Mouse (Mus musculus) kidney, adult 18-20 months (tissue): ENCODE data around the gene Clcf1.

ENCODE experiments used
- DNase-seq: peaks from one replicate; pipeline ENCODE4 v3.0.0; 2021

Gene Clcf1

DNA sequence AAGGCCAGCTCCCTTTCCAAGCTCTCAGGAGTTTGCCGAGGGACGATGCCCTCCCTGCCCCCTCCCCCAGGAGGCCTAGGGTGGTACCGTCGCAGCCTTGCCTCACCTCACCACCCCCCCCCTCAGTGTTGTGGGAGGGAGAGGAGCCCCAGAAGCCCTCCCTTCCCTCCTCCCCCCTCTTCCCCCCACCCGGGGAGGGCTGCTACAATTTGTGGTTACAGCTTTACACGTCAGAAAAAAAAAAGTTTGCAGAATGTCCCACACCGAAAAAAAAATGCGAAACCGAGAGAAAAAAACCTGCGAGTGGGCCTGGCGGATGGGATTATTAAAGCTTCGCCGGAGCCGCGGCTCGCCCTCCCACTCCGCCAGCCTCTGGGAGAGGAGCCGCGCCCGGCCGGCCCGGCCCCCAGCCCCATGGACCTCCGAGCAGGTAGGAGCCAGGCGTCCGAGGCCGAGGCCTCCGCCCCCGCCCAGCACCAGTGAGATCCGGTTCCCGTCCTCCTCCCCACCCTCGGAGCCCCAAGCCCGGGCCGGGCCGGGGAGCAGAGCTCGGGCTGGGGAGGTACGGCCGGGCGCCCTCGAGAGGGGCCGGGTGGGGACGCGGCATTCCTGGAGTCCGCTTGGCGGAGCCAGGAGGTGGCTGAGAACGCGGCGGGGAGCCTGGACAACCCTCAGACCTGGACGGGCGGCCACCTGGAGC is at the start of gene Clcf1, which contains the start of gene AC109138.7:
TSS of gene Clcf1 (plus strand) at position 168 of the 700 bp plus-strand sequence.
TSS of gene AC109138.7 (plus strand) at position 287 of the 700 bp plus-strand sequence.
- DNase-seq: peak; percentile 63

- DNase-seq: no peak
Measured at GRCm38 (mm10) chr19:4164721-4165120, 49.3 kb upstream of the Clcf1 start.

DNA sequence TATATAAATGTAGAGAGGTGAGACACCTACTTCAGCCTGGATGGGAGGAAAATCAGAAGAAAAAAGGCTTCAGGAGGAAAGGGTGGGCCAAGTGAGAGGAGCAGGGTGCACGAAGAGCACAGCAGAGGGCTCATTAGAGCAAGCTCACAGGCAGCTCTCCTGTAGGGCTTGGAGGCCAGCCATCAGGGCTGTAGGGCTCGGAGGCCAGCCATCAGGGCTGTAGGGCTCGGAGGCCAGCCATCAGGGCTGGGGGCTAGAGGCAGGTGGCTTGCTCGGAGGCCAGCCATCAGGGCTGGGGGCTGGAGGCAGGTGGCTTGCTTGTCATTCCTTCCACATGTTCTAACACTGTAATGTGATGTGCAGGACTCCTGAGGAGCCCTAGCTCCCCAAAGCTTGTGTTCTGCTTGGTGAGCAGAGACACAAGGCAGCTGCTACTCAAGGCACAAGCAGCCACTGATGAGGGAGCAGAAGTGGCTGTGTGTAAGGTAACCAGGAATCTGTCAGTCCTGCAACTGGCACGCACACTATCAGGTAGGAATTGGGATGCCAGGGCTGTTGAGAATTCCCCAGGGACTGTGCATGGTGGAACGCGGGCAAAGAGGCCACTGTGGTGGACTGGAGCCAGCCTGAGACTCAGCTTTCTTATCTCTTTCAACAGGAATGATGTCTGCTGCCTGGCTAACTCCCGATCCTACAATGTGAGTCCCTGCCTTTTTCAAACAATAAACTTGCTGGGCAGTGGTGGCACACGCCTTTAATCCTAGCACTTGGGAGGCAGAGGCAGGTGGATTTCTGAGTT is 47.2 kb upstream of the Clcf1 start:
- no peak for DNase-seq

DNA sequence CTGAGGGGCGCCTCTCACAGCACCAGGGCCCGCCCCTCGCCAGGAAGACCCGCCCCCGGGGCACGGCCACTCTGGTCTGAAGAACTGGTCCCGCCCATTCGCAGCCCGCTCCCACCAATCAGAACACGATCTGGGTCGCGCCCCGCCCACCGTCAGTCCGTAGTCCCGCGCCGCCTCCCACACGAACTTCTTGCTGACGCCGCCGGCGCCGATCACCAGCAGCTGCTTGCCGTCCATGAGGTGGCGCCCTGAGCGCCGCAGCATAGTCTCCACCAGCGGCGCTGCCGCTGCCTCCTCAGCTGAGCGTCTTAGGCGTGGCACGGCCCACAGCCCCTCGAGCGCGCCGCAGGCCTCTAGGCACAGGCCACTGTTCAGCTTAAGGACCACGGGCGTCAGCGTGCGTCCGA is 44.7 kb upstream of the Clcf1 start:
- peak; percentile 100 for DNase-seq

- DNase-seq: no peak
Measured at GRCm38 (mm10) chr19:4169810-4170209, 44.2 kb upstream of the Clcf1 start.

- no peak for DNase-seq
Measured at GRCm38 (mm10) chr19:4170723-4171392, 43.2 kb upstream of the Clcf1 start.

DNA sequence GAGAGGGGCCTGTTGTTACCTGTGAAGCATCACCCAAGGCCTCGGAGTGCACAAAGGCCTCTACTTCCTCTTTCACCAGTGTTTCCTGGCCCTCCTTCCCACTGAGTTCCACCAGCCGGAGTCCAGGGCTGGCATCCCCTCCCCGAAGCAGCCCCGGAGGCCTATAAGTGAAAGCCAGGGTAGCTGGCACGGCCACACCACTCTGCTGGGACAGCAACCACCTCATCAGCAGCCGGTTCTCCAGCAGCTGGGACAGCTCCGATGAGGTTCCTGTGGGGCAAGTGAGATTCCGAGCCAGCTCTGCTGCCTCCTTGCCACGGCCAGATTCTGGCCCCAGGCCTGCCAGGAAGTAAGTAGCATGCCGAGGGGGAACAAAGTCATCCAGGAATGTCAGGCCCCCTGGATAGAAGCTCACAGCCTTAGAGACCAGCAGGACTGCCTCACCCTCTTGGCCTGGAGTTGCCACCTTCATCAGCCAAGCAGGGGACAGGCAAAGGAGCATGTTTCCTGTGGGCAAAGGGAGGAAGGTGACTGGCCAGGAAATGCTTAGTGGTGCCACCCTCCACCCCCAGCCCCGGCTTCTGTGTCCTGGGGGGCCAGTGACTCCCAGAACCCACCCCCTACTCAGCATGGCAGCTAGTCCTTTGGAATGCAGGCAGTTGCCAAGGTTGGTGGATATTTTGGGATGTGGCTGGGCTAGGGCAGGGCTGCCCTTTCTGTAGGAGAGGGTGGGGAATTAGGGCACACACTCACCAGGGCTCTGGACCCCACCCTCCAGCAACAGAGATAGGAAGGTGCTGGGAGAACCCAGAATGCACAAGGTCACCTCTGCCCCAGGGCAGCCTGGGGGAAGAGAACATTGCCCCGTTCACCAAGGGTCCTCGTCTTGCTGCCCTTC is 42.4 kb upstream of the Clcf1 start:
- no peak for DNase-seq

- no peak for DNase-seq
Measured at GRCm38 (mm10) chr19:4172925-4173324, 41.1 kb upstream of the Clcf1 start.

GRCm38 (mm10) chr19:4175368-4175947 is 38.6 kb upstream of the Clcf1 start, which contains the start of gene Carns1:
Gene Carns1 (minus strand): TSS chr19:4175479.
- DNase-seq: no peak

DNA sequence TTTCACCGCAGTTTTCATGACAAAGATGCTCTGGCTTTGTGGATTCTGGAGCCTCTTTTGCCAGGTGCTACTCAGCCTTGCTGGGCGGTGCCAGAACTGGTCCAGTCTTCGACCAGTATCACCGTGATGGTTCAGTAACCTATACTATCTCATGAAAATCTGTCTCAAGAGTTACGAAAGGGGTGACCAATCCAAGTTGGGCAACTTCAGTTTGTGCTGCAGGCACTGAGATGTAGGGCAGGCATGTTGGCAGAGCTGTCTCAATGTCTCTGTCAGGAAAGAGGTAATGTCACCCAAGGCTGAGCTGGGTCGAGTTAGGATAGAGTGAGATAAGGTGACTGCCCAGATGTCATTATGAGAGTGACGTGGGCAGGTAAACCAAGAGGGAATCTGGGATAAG is 33.6 kb upstream of the Clcf1 start:
- DNase-seq: no peak

DNA sequence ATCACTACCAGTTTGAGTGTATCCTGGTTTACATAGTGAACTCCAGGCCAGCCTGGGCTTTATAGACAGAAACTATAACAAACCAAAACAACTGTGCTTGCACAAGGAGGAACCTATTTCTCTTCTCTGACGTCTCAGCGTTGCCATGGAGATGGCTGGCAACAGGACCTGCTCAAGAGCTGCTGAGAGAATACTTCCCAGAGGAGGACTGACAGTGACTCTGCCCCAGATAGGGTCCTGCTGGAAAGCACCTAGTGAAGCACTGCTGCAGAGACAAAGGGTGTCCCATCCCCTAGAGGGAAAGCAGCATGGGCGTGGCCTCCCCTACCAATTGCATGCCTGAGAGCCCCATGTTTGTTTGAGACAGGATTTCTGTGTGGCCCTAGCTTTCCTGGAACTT is 32.1 kb upstream of the Clcf1 start:
- no peak for DNase-seq

DNA sequence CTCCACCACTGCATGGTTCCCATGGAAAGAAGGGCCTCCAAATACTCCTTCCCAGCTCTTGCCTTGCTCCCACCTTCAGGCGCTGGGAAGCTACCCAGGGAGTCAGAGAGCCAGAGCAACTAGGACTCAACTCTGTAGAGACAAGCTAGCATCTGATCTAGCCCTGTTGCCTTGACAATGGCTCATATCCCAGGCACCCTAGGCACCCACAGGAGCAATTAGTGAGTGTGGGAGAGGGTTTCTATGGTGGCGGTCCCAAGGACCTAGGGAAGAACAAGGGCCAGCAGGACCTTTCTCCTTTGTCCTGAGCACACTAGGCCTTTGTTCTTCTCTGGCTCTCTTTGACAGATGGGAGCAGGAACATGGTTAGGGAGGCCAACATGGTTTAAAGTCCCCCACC is 30.3 kb upstream of the Clcf1 start:
- no peak for DNase-seq

DNA sequence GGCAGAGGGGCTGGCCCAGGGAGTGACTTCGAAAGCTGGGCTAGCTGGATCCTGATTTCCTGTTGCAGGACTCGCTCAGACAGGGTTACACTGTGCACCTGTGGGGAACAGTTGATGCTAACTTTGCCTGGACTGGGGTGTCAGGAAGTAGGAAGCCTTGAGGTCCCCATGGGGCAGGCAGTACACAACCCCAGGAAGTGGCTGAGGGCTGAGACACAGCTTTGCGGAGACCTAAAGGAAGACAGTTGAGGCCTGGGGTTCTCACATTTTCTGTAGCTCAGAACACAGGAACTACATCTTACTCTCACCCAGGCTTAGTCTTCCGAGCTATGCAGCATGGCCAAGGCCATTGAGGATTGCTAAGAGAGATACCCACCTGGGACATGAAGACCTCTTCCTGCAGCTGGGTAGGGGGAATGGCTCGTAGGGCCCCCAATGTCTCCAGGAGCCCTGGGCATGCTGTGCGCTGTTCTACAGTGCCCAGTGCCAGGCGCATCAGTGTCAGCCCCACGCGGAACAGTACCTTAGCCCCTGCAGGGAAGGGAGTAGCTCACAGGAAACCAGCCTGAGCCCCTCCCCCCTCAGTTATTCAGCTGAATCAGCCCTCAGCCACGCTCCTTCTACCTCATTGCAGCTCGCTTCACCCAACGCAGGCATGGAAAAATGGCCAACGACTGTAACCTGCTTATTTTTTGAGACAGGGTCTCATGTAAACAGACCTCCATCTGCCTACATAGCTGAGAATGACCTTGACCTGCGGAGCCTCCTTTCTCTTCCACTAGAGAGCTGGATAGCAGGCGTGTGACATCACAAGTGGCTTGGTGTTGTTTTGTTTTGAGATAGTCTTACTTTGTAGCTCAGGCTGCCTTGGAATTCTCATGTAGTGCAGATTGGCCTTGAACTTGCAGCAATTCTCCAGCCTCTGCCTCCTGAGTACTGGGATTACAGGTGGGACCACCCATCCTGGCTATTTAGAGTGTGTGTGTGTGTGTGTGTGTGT is 28.8 kb upstream of the Clcf1 start:
- DNase-seq: no peak

- no peak for DNase-seq
Measured at GRCm38 (mm10) chr19:4187303-4187702, 26.7 kb upstream of the Clcf1 start.

GRCm38 (mm10) chr19:4189051-4189620 is 24.9 kb upstream of the Clcf1 start:
- DNase-seq: no peak

DNA sequence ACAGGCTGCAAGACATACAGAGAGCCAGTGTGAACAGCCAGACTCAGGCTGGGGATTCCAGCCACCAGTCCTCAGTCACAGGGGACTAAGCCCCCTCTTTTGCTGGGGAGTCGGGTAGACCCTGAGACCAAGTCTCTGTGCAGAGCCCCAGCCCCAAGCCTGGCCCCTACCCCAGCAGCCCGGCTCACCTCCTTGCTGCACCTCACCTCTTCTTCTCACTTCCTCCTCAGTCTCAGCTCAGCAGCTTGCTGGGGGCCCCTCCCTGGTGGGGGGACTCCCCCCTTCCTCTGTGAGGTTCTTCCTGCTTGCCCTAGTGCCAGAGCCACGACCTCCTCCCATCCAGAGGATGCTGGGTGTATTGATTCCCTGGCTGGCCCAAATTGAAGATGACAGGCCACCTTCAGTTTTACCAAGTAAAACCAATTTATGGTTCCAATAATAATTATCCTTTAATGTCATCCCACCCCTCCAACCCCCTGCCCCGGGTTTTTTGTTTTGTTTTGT is 23.2 kb upstream of the Clcf1 start, which contains the start of gene Tbc1d10c:
TSS of gene Tbc1d10c (minus strand) at position 454 of the 504 bp plus-strand sequence.
- DNase-seq: no peak

- peak; percentile 95 for DNase-seq
Measured at GRCm38 (mm10) chr19:4191528-4192250, 22.3 kb upstream of the Clcf1 start, which contains the start of gene Ppp1ca. Gene Ppp1ca (plus strand): TSS chr19:4192065.

GRCm38 (mm10) chr19:4192251-4192985 is 21.6 kb upstream of the Clcf1 start:
- DNase-seq: no peak

GRCm38 (mm10) chr19:4193129-4193528 is 20.9 kb upstream of the Clcf1 start:
- DNase-seq: no peak
